In genomic region chr7:117752302-117753185, GRCm38 (mm10) we compare ENCODE assay signal across 16 mouse cellular contexts.
DNase-seq lines count a peak whose midpoint lies in the region; ATAC-seq and TF ChIP-seq lines count a peak whose summit lies in the region.
"Had no signal": no experiment of that assay in that cellular context is flagged by ENCODE, and none has a peak within 500 bp of the region (broad histone marks: within the 10 kb centered on the region; RNA-seq: fewer than 3 reads in every experiment).

No protein-coding gene starts in this region.

- WGBS in intestine, embryonic 14.5 days, result 45% methylated on average over 12 of the region's 12 CpGs
- WGBS in liver, embryonic 14.5 days (ENCODE audit: insufficient replicate concordance), result 23% methylated on average over 12 of the region's 12 CpGs
- WGBS in hindbrain, embryonic 10.5 days, result 72% methylated on average over 12 of the region's 12 CpGs
- WGBS in forebrain, embryonic 14.5 days, result 72% methylated on average over 12 of the region's 12 CpGs

- H3K27ac ChIP-seq in intestine, embryonic 14.5 days (ENCODE audit: low read depth), result 0 out of 2 replicates have a peak overlapping the region, but pooled peaks have one; percentile 18
- no peak overlapping the region for H3K27ac ChIP-seq in liver, embryonic 14.5 days
- no peak overlapping the region for H3K27ac ChIP-seq in hindbrain, embryonic 10.5 days
- H3K27ac ChIP-seq in forebrain, embryonic 14.5 days (ENCODE audit: low read depth, low read length), result no peak overlapping the region
- H3K27ac ChIP-seq: embryonic facial prominence, embryonic 12.5 days; limb, embryonic 12.5 days; macrophage; neural tube, embryonic 15.5 days had no signal

- H3K4me3 ChIP-seq in intestine, embryonic 14.5 days (ENCODE audit: low read depth, low read length), result no peak overlapping the region
- no peak overlapping the region for H3K4me3 ChIP-seq in liver, embryonic 14.5 days (ENCODE audit: insufficient read depth in 1 of 2, low read depth in 2 of 2, low read length in 2 of 2)
- no peak overlapping the region for H3K4me3 ChIP-seq in hindbrain, embryonic 10.5 days
- no peak overlapping the region for H3K4me3 ChIP-seq in forebrain, embryonic 14.5 days (ENCODE audit: low read depth, low read length)
- H3K4me3 ChIP-seq: embryonic facial prominence, embryonic 12.5 days; forebrain, embryonic 13.5 days; limb, embryonic 12.5 days; neural tube, embryonic 15.5 days had no signal

- no peaks in the 10 kb centered on the region for H3K27me3 ChIP-seq in intestine, embryonic 14.5 days (replicated peaks; ENCODE audit: control insufficient read depth, insufficient read depth, low read length)
- H3K27me3 ChIP-seq in liver, embryonic 14.5 days (ENCODE audit: control insufficient read depth, insufficient read depth, low read length), result no peaks in the 10 kb centered on the region
- no peaks in the 10 kb centered on the region for H3K27me3 ChIP-seq in hindbrain, embryonic 10.5 days (ENCODE audit: insufficient read depth, poor library complexity, severe bottlenecking)
- H3K27me3 ChIP-seq in forebrain, embryonic 14.5 days (replicated peaks; ENCODE audit: control insufficient read depth, insufficient read depth, low read length), result no peaks in the 10 kb centered on the region
- H3K27me3 ChIP-seq: CH12.LX; embryonic facial prominence, embryonic 12.5 days; forebrain, embryonic 13.5 days; limb, embryonic 12.5 days; neural tube, embryonic 15.5 days had no signal

- no peaks in the 10 kb centered on the region for H3K9me3 ChIP-seq in intestine, embryonic 14.5 days (ENCODE audit: control insufficient read depth, low read length)
- H3K9me3 ChIP-seq in liver, embryonic 14.5 days (ENCODE audit: control insufficient read depth, low read length), result no peaks in the 10 kb centered on the region
- no peaks in the 10 kb centered on the region for H3K9me3 ChIP-seq in hindbrain, embryonic 10.5 days
- H3K9me3 ChIP-seq in forebrain, embryonic 14.5 days (replicated peaks; ENCODE audit: control insufficient read depth, low read length), result no peaks in the 10 kb centered on the region
- H3K9me3 ChIP-seq: embryonic facial prominence, embryonic 12.5 days; forebrain, embryonic 13.5 days; limb, embryonic 12.5 days; neural tube, embryonic 15.5 days had no signal

- no peak overlapping the region for H3K4me2 ChIP-seq in intestine, embryonic 14.5 days (ENCODE audit: low read length)
- H3K4me2 ChIP-seq in liver, embryonic 14.5 days (ENCODE audit: low read depth), result no peak overlapping the region
- H3K4me2 ChIP-seq in forebrain, embryonic 14.5 days (ENCODE audit: low read length), result no peak overlapping the region
- H3K4me2 ChIP-seq: embryonic facial prominence, embryonic 12.5 days; forebrain, embryonic 13.5 days; limb, embryonic 12.5 days; neural tube, embryonic 15.5 days had no signal

- TF ChIP-seq CTCF in brain, embryonic 14.5 days (IDR thresholded peaks at IDR 0.05; ENCODE audit: borderline replicate concordance, extremely low read depth, insufficient read depth, insufficient read length), result no peak
- no peak for TF ChIP-seq CTCF in liver, embryonic 14.5 days (IDR thresholded peaks at IDR 0.05; ENCODE audit: low read depth)

- H3K9ac ChIP-seq in intestine, embryonic 14.5 days (ENCODE audit: low read length), result no peak overlapping the region
- no peak overlapping the region for H3K9ac ChIP-seq in liver, embryonic 14.5 days (replicated peaks)
- no peak overlapping the region for H3K9ac ChIP-seq in forebrain, embryonic 14.5 days (ENCODE audit: low read length)
- H3K9ac ChIP-seq: embryonic facial prominence, embryonic 12.5 days; forebrain, embryonic 13.5 days; limb, embryonic 12.5 days; neural tube, embryonic 15.5 days had no signal

- DNase-seq in 416B (ENCODE audit: low read depth), result peak; percentile 82
- DNase-seq in brain, embryonic 14.5 days (ENCODE audit: low read depth), result peak; percentile 24
- no peak for DNase-seq in intestine, embryonic 14.5 days (ENCODE audit: low spot score)
- peak in 2 of 3 experiments; percentile 19 to 28 for DNase-seq in liver, embryonic 14.5 days (ENCODE audit: low read depth in 3 of 3, low spot score in 3 of 3)
- DNase-seq in right cerebral cortex, adult 2 months (ENCODE audit: low spot score in 2 of 2), result no peak
- no peak for DNase-seq in hindbrain, embryonic 10.5 days (ENCODE audit: low spot score)
- DNase-seq in forebrain, embryonic 14.5 days (ENCODE audit: low spot score), result no peak
- DNase-seq: gastrocnemius, postnatal 14 days; kidney, postnatal 10 days; thymus, postnatal 4 days had no signal

- H3K4me1 ChIP-seq in intestine, embryonic 14.5 days (replicated peaks; ENCODE audit: control insufficient read depth, insufficient read depth, low read length), result peaks cover 19% of the 10 kb centered on the region
- H3K4me1 ChIP-seq in liver, embryonic 14.5 days (replicated peaks; ENCODE audit: control insufficient read depth in 2 of 2, insufficient read depth in 2 of 2, low read length in 1 of 2), result peaks cover 0 to 12% of the 10 kb centered on the region in 2 experiments; a peak in 3 of 4 replicates
- peaks cover 4% of the 10 kb centered on the region; the same call in 1 of the 2 replicates for H3K4me1 ChIP-seq in hindbrain, embryonic 10.5 days (replicated peaks)
- H3K4me1 ChIP-seq in forebrain, embryonic 14.5 days (ENCODE audit: control insufficient read depth, insufficient read depth, low read length), result no peaks in the 10 kb centered on the region
- H3K4me1 ChIP-seq: embryonic facial prominence, embryonic 12.5 days; neural tube, embryonic 15.5 days had no signal

- no peak for TF ChIP-seq POLR2A in brain, embryonic 14.5 days (IDR thresholded peaks at IDR 0.05; ENCODE audit: borderline replicate concordance, extremely low read depth, insufficient read depth, insufficient read length, poor library complexity, severe bottlenecking)

- no peaks in the 10 kb centered on the region for H3K36me3 ChIP-seq in intestine, embryonic 14.5 days (ENCODE audit: control insufficient read depth, insufficient read depth, low read length)
- no peaks in the 10 kb centered on the region for H3K36me3 ChIP-seq in liver, embryonic 14.5 days (replicated peaks; ENCODE audit: control insufficient read depth, insufficient read depth, low read depth)
- no peaks in the 10 kb centered on the region for H3K36me3 ChIP-seq in hindbrain, embryonic 10.5 days
- no peaks in the 10 kb centered on the region for H3K36me3 ChIP-seq in forebrain, embryonic 14.5 days (ENCODE audit: control insufficient read depth, insufficient read depth, low read length)
- H3K36me3 ChIP-seq: embryonic facial prominence, embryonic 12.5 days; limb, embryonic 12.5 days; neural tube, embryonic 15.5 days had no signal

- ATAC-seq in intestine, embryonic 14.5 days (replicated peaks; ENCODE audit: low FRiP score, low TSS enrichment, low read depth), result no peak
- peak; percentile 85 for ATAC-seq in liver, embryonic 14.5 days (ENCODE audit: insufficient read depth)
- no peak for ATAC-seq in forebrain, embryonic 14.5 days

- TF ChIP-seq EP300 in liver, embryonic 14.5 days (IDR thresholded peaks at IDR 0.05; ENCODE audit: low read depth), result peak; percentile 58

Comparison
In these comparisons a context has a peak if more than half of its experiments do, and no peak if none do; other contexts are left out.
1. DNase-seq: peak in 416B (single experiment), brain, embryonic 14.5 days (single experiment) and liver, embryonic 14.5 days (2 of 3); none in intestine, embryonic 14.5 days (single experiment), right cerebral cortex, adult 2 months (0 of 2), hindbrain, embryonic 10.5 days (single experiment) and forebrain, embryonic 14.5 days (single experiment).